Mouse (Mus musculus) lung, postnatal 36 days (tissue): ENCODE results near the gene Frmd4b.
A peak's percentile ranks its signal among the peaks of the same experiment; 100 is the strongest.

ENCODE experiments used
- DNase-seq: peaks from one replicate; pipeline ENCODE4 v3.0.0; 2022; ENCODE audit warnings: mixed read lengths

The Frmd4b gene

DNA sequence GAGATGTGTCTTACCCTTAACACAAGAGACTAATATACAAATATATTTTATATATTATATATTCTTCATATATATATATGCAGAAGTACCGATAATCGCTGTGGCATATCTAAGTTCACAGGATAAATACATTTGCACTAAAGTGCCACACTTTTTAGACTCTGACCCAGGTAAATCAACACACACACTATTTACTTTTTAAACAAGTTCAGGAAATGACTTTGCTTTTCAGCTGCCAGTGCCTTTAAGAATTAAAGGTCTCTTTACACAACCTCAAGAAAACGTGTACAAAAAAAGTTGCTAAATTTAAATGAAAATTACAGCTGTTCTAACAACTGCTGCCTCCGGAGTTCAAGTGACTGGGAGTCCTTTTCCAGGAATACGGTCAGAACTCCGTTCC, 264.0 kb downstream of the Frmd4b start:
- no peak for DNase-seq

DNA sequence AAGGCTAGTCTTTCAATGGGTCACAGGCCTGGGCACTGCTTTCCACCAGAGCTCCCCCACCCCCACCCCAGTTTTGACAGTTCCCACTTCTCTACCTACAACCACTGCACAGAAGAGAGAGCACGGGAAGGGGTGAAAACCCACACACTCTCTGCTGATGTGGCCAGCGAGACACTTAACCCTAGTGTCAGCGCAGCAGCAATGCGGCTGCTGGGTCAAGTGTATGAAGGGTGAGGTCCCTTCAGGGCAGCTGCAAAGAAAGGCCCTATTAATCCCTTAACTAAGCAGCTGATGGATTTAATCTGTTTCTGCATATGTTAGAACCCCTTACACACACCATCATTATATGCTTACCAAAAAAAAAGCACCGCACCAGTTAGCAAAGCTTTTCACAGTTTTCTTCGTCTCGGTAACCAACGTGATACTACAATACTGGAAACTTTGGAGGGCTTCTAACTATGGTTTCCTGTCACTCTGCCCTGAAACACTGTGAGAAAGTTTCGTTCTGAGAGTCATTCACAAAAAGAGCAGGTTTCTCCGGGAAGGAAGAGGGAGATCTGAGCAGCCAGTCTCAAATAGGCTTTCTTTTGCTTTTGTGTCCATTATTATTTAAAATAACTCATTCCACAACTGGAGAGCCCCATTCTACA, 264.7 kb downstream of the Frmd4b start:
- DNase-seq: no peak

DNA sequence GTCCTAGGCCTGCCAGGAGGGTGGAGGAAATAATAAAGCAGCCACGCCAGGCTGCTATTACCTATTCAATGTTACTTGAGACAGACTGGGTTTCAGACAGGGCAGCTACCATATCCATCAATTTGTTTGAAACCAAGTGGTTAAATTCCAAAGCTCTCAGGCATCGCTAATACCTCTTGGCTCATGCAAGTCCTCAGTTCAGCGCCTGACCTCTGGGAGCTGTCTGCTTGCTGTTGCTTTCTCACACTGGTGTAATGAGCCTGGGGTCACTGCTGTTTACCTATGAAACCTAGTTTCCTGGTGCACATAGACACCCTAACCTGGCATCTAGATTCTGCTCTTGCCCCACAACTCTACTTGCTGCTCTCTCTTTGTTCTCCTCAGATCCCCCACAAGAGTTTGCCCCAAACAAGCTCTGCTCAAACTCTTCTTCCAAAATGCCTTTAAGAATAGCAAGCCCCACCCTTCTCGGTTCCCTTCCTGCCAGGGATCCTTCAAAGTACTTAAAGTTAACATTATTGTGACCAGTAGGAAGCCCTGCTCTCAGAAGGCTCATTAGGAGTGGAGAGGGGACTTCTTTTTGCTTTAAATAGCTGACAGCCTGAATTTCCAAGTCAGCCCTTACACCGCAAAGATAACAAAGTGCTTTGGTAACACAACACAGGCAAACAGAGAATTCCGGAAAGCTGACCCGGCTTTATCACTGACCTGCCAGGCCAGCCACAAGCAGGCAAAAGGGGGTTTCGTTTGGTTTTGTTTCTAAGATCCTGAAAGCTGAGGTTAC, 267.8 kb downstream of the Frmd4b start:
- DNase-seq: peak; percentile 54

DNA sequence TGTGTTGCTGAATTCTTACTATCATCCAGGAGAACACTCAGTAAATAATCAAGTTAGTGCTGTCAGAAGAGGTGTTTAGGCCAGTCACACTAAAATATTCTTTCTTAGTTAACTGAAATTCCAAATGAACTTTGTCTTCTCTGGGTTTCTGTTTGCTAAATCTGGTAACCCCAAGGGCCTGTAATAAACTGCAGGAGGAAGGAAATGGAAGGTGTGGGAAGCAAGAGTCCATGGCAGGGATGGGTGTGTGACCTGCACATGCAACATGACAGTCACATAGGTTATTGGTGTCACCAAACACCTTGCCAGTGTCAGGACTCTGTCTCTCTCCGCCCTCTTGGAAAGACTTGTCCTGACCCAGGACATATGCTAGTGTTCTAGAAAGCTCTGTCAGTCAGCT, 270.4 kb downstream of the Frmd4b start:
- DNase-seq: no peak

DNA sequence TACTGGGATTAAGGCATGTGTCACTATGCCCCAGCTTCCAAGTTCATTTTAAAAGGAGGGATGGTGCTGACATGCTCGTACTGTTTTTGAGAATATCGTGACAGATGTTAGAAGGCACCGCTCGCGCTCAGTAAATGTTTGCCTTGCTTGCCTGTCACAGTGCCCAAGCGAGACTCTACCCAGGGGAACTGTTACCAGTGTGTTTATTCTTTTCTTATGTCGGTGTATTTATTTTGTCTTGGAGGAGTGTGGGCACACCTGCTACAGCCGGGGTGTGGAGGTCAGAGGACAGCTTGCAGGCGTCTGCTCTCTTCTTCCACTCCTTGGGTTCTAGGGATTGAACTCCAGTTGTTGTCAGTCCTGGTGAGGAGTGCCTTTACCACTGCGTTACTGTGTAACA, 270.8 kb downstream of the Frmd4b start:
- DNase-seq: no peak

DNA sequence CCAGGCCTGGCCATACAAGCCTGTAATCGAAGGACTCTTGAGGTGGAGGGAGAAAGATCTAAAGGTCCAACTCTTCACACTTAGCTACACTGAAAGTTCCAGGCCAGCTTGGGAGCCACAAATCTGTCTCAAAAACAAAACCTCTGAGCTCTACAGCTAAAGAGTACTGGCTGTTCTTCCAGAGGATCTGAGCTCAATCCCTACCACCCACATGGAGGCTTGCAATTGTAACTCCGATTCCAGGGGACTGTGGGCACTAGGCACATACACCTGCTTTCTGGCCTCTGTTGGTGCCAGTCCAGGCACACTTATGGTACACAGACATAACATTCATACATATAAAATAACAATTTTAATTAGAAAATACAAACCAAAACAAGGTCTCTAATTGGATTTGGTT, 271.4 kb downstream of the Frmd4b start:
- no peak for DNase-seq

DNA sequence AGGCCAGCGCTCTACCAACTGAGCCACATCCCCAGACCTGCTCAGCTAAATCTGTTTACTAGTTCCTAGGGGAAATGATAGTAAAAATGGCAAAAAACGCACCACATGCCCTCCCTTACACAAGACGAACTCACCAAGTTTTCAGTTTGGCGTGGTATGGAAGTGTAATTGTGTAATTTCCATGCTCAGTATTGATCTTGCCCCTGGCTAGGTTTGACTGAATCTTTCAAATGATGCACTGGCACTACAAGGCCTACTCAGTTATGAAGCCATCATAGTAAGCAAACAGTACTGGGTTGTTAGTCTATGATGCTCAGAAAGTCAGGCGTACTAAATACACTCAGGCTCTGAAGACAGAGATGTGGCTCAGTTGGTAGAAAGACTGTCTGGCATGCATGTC, 275.2 kb downstream of the Frmd4b start:
- no peak for DNase-seq

DNA sequence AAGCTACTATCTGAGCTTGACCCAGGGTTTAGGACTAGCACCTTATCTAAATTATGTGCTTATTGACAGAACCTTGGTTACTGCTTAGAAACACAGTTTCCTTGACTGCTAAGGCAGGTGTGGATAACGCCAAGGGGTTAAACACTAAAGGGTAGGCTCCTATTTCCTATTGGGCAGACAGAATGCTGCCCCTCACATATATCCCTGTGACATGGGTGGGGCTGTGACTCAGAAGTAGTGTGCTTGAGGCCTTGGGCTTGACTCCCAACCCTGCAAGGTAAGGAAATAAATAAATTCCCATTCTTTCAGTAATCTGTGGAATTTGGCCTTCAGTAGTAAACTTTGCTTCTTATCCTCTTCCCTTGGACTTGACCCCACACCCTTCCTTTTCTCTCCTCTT, 275.7 kb downstream of the Frmd4b start:
- no peak for DNase-seq

DNA sequence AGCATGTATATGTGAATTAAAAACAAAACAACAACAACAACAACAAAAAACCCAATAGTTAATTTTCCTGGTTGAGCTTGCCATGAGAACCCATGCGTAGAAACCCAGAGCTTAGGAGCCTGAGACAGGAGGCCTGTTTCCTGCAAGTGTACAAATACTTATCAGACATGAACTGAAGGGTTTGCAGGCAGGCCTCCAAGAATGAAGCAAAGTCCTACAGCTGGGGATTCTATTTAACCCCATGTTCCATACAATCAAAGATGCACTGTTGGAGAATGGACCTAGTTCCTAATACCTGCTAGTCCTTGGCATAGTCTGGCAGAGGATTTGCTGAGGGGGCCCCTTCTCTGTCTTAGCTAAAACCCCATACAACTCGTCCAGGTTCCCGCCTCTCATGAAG, 276.2 kb downstream of the Frmd4b start:
- peak; percentile 65 for DNase-seq

DNA sequence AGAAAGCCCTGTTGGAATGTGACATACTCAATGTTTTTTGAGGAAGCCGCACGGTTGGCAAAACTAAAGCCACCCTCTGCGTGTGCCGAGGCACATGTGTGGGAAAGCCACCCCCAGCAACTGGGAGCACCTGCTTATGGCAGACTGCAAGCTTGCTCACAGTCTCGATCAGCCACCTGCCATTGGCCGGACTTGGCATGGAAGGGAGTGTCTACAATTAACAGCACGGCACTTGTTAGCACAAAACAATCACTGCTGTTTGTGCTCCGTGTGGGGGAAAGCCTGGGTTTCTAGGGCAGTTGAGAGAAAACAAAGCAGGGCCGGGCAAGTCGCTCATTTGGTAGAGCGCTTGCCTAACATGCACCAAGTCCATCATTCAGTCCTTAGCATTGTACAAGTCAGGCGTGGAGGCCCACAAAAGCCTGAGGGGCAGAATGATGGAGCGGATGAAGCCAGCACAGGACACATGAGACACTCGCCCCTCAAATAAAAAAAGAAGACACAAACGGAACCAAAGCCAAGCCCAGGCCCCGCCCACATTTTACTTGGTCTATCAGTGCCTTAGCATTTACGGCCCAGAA, 277.0 kb downstream of the Frmd4b start:
- DNase-seq: no peak

DNA sequence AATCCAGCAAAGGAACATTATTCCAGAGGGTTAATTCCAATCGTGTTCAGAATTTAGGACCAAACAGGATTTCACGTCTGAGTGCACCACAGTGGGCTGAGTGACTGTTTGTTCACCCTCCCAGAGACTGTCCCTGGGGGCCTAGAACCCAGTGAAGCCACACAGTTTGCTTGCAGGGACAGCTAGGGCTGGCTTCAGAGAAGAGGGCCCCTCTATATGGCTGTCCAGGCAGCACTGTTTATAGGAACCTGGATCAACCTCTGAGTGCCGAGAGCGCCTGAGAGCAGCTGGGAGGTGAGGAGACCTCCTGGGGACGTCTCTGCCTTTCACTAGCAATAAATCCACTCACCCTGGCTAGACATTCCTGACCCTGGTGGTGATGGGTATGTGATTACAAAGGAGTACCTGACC, 278.1 kb downstream of the Frmd4b start:
- no peak for DNase-seq

DNA sequence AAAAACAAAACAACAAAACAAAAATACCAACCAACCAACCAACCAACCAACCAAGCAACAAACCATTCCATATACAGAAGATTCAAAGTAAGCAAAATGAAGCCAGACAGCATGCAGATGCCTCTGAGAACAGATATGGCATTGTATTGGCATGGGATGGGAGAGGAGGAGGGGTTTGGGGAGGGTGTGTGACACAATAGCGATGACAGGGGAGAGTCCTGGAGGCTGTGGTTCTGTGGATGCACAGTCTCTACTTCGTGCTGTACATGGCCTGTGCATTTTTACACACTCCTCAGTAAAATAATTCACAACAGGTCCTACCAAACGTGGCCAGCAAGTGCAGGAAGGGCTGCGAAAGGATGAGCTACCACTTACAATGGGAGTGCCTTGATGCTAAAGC, 278.5 kb downstream of the Frmd4b start:
- no peak for DNase-seq

DNA sequence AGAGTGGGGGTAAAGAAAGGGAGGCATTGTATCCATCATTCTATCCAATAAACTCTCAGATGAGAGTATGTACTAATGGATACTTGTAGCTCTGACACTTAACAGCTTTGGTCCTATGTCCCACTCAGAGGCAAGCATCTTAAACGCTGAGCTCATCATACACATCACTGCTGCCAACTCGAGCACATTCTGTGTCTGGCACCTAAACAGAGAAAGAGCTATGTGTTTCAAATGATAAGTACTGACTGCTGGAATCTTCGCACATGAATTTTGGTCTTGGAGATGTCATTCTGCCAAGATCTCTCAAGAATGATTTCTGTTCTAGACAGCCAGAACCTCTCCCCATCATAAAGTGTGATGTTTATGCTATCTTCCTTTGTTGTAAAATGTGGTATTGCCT, 284.0 kb downstream of the Frmd4b start:
- DNase-seq: no peak

DNA sequence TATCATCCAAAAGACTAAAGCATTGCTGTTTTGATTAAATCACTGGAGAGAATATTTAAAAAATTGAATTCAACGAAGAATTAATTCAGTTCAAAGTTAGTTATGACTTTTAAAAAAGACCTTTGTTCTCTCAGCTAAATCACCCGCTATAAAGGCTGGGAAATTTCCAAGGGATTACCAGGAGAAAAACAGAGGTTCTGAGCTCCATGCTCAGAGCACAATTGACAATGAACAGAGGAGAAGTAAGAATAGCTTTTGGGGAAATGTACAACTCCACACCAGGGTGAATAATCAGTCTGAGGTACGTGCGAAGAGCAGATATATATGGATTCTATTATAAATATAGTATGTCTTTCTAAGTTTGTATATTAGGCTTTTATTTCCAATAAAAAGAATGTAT, 293.4 kb downstream of the Frmd4b start:
- DNase-seq: no peak

DNA sequence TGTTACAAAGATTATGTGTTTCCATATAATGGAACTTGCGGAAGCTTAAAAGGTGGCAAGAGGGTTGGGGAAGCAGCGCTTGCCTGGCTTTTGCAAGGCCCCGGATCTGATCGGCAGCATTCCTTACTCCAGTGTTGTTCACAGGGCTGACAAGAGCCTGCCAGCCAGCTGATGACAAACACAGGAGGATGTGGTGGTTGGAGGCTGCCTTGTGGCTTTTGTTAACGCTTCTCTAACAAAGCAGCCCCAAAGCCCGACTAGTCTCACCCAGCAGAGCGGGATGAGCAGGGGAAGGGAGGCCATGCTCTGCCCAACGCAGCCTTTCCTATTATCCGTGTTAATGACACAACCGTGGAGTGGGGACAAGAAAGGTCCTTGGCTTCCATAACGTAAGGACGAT, 295.2 kb downstream of the Frmd4b start:
- DNase-seq: no peak

DNA sequence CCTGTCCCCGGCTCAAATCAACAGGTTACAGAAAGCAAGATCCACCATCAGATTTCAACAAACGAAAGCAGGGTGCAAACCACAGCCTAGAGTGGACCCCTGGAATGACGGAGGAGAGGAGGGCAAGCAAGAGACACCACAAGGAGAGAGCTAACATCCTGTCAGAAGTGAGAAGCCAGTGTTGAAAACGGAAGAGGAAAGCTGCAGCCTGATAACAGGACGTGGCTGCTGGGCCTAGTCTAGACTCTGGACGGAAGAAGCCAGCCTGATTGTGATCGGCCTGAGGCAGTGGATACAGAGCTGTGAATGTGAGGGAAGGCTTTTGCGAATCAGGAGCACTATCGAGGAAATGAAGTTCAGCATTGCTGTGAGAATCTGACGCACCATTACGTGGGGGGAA, 296.2 kb downstream of the Frmd4b start:
- DNase-seq: no peak

DNA sequence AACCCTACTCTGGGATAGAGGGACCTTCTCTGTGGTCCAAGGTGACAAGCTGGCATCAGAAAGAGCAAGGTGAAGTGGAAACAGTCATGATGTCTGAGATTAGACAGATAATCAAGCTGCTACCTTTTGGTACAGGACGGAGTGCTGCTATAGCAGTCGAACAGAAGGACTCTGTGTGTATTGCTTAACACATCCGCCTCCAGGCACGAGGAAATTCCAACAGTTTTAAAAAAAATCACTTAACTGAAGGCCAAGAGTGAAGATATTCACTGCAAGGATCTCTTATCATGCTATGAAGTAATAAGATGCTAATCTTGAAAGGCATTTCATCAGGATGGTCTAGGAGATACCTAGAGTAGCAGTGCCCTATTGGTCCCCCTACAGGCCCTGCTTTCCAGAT, 298.3 kb downstream of the Frmd4b start:
- DNase-seq: no peak

DNA sequence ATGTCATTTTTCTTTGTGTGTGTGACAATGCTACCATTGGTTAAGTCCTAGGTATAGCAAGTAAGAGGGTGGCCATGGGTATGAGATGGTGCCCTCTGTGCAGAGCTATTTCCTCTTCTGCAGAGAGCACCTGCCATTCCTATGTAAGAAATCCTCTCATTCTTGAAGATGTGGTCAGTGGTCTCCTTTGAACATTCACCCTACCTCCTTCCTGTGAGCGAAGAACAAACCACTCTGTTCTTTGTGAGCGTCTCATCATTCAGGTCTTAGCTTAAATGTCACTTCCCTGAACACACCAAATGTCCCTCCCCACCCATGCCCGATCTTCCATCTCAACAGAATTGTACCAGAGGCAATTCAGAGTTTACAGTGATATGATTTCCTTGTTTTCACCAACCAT, 299.4 kb downstream of the Frmd4b start:
- DNase-seq: no peak

DNA sequence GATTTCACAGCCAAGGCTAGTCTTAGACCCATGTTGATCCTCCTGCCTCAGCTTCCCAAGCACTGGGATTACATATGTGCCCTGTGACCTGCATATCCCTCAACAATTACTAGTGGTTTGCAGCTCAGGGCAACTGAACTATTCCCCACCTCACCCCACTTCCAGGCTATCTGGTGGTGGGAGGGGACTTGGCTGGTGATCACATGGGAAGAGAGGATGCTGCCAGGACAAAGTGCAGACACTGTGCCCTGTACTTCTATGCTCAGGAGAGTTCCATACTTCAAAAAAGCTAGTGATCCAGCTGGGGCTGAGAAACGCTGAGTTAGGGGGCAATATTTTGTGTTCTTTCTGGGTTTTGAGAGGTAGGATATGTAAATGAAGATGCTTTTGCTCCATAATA, 300.6 kb downstream of the Frmd4b start:
- no peak for DNase-seq

DNA sequence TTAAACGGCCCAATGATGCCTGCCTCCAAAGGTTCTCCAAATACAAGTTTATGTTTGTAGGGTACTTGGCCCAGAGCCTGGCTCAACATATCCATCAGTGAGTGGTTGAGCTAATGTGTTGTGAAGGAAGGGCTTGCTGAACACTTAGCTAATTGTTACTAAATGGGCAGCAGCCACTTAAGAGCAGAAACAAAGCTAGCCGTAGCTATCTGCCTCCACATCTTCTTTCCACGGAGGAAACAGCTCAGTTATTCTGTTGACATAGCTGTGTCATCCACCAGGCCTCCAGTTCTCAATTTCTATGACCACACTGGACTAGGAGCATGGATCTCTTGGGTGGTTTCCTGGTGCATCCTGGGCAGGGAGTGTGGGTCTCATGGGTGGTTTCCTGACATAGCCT, 302.0 kb downstream of the Frmd4b start:
- DNase-seq: no peak

DNA sequence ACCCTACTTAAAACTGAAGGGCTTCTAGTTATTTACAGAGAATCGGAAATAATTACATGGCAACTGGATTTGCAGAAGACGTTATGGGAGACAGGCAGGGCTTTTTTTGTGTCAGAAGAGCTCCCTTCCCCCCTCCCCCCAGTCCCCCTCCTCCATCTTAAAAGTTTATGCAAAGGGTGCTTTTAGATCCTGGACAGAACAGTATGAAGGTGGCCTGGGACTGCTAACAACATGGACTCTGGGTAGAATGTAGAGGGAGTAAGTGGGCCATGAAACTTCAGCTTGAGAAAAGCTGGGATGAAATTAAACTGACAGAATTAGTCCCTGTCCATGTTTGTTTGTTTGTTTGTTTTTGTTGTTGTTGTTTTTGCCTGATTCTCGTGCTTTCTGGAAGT, 304.8 kb downstream of the Frmd4b start:
- DNase-seq: no peak

DNA sequence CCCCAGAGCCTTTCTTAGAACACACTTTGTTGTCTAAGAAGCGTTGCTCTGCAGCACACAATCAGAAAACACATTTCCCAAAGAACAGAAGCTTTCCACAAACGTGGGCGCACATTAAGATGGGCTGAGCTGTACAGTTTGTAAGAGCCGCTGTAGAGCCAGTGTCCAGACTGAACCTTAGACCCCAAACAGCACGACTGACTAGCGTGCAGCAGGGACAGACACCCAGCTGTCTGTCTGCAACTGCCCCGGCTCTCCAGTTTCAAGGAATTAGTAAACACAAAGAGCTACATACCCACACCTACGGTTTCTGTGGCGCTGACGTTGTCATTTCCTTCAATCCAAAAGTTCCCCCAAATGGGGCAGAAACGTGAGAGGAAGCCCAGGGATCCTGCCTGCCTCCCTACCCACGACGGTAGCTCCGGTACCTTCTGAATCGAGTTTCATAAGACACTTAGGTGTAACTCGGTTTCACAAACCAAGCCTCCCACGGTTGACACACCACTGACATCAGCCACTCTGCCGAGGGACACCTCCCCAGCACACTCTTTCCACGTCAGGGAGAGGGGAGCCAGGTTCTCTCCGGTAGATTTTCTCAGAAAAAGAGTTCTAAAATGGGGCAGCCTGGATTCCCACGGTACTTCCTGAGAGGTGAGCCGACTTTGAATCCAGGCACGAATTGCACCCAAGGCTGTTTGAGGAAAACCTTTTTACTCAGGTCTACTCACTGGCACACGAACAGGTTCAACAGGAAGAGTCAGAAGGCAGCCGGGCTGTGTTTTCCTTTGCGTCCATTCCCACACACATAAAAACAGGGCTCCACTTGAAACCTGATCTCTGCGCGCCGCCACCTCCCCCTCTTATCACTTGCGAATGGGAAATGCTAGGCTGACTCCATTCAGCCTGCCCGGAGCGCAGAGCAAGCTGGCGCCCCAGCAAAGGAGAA, 305.5 kb downstream of the Frmd4b start:
- DNase-seq: peak; percentile 85

DNA sequence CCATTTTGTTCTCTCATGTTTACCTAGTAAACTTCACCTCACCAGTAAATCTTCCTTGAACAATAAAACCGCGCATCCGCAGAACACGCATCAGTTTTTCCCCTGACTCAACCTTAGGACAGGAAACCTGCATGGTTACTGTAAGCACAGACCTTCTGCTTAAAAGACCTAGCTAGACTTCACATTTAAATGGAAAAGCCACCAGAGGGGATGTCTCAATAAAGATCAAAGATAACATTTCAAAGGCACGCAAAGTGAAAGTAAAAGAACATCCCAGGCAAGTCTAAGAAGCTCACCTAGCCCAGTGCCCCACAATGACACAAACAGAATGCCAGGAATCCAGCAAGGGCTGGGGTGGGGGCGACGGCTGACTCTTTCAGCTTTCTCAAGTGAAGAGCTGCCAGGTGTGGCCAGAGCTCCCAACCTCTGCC, 306.4 kb downstream of the Frmd4b start:
- DNase-seq: peak; percentile 34
